Mouse (Mus musculus) MN1 (cell line): ENCODE results near the gene Prr3.
"Not testable (repeated sequence)": the region's sequence is repeated elsewhere in the genome, so short reads cannot be mapped to it uniquely, and the experiment has no call there.

Source experiments
- DNase-seq: peaks from one replicate; pipeline ENCODE4 v3.0.0-alpha.2; 2016; ENCODE audit warnings: low spot score

Prr3 gene

DNA sequence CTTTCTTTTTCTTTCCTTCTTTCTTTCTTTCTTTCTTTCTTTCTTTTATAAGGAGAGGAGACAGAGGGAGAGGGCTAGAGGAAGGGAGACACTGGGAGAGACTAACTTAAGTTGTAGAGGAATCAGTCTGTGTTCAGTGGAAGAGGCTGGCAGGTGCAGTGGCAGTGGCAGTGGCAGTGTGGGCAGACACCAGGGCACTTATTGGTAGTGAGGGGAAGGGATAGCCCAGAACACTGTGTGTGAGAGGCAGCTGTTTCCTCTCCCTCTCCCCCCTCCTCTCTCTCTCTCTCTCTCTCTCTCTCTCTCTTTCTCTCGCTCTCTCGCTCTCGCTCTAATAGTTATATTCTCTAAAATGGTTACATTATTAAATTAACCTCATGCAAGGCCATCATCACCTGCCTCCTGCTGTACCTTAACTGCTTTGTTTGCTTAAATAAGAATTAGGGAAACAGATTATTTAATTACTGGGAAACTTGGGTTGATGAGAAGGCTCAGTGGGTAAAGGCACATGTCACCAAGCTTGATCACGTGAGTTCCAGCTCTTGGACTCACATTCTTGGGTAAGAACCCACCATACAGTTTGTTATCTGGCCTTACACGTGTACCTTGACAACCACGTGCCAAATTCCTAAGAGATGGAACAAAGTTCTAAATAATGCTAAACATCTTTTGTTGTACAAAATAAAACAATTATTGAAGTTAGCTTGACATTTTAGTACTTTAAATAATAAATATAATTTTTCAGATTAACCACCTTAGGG is 18.7 kb upstream of the Prr3 start:
- no peak for DNase-seq

DNA sequence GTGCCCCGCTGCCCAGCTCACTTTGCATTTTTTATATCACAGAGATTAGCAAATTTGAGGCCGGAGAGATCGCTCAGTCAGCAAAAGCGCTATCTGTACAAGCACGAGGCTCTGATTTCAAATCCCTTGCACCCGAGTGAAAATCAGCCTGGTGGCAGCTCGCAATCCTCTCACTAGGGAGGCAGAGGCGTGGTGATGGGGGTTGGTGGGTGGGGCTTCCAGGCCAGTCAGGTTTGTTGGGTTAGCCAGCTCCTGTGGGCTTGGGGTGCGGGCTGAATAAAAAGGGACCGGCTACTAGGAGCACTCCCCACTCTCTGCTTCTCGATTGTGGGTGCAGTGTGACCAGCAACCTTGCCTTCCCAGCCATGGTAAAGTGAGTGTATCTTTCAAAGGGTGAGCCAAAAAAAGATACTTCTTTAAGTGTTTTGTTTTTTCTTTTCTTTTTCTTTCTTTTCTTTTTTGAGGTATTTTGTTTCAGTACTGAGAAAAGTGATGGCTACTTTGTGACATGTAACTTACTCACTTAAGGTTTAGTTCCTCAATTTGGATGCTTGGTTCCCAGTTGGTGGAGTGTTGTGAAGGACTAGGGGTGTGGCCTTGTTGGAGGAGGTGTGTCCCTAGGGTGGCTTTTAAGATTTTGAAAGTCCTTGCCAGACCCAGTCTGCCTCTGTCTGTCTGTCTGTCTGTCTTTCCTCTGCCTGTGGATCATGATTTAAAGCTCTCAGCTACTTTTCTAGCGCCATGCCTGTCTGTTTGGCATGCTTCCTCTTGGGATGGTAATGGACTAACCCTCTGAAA is 17.9 kb upstream of the Prr3 start:
- no peak for DNase-seq

DNA sequence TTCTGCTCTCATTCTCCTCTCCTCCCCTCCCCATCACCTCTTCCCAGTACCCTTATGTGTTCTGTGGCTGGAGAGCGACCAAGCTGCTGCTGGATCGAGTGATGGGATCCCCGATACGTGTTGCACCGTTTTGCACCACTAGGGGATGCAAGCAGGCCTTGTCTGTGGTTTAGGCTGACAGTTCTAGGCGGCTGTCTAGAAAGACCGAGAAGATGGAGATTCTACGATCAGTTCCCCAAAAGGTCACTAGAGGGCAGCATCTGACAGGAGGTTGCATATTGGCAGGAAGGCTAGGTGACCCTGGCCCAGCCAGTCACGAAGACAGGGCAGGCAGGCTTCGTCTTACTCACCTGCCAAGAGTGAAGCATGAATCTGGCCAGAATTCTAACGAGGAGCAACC is 16.9 kb upstream of the Prr3 start:
- DNase-seq, result peak; percentile 97

DNA sequence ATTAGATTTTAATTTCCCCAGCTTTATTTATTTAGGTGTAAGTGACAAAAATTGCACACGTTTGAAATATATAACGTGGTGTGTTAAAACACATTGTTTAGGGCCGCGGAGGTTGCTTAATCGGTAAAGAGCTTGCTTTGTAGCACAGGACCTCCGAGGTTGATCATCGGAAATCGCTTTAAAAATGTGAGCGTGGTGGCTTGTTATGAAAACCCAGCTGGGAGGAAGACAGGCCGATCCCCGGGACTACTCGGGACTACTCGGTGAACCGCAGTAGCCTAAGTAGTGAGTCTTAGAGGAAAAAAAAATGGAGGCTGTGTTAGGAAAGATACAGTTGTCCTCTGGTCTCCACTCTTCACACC is 14.8 kb upstream of the Prr3 start:
- peak; percentile 47 for DNase-seq

DNA sequence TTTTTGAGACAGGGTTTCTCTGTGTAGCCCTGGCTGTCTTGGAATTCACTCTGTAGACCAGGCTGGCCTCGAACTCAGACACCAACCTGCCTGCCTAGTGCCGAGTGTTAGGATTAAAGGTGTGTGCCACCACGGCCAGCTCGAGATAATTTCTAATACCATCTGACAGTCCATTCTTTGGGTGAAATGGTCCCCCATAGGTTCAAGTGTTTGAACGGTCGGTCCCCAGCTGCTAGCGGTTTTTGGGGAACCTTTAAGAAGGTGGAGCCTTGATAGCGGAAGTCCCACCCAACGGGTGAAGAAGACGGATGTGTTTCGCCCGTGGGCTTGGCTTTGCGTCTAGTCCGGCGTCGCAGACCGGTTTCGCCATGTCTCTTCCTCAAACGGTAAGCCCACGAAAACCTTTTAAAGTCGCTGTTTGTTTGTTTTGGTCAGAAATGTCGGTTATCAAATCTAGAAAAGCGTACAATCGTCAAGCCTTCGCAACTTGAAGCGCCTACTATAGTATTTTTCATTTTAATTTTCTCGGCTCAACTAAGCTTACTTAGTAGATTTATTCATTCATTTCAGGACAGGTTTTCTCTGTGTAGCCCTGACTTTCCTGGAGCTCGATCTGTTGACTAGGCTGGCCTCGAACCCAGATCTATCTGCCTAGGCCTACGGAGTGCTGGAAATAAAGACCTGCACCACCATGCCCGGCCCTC is 14.3 kb upstream of the Prr3 start:
- peak; percentile 89 for DNase-seq

DNA sequence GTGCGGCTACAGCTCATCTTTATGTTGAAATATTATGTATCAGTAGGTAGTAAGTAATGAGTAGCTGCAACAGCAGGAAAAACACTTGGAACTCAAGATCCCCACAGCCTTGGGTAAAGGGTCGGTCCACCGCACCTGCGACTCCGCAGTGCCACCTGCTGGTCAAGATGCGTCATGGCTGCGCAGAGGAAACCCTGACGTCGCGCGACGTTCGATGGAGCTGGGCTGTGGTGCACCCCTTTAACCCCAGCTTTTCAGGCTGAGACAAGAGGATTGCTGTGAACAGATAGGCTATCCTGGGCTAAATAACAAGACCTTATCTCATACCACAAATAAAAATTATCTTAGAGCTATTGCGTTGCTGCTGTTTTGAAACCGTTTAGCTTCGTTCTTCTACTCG is 13.6 kb upstream of the Prr3 start:
- DNase-seq, result peak; percentile 90

DNA sequence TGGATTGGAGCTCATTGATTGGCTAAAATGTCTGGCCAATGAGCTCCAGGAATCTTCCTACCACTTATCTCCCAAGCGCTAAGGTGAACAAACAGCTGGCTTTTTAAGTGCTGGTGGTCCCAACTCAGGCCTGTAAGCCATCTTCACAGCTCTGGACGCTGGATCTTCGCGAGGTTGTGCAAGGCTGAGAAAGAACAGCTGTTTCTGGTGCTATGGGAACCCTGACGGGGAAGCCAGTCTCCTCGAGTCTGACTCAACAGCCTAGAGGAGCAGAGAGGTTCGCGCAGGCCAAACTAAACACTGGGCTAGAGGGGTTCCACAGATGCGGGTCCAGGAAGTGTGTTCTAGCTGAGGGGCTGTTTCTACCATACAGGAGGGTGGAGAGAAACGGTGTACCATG is 11.7 kb upstream of the Prr3 start:
- no peak for DNase-seq

DNA sequence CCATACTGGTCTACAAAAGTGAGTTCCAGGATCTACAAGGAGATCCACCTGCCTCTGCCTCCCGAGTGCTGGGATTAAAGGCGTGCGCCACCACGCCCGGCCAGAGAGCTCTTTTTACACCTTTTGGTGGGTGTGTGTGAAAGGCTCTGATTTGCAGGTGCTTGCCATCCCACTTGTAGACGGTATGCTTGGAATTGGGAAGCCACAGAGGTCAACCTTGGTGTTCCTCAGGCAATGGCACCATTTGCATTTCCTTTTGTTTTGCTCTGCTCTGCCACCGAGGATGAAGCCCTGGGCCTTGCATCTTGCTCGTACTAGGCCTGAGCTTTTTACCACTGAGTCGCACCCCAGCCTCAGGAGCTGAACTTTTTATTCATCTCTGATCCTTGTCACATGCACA is 1.7 kb upstream of the Prr3 start:
- DNase-seq, result no peak

DNA sequence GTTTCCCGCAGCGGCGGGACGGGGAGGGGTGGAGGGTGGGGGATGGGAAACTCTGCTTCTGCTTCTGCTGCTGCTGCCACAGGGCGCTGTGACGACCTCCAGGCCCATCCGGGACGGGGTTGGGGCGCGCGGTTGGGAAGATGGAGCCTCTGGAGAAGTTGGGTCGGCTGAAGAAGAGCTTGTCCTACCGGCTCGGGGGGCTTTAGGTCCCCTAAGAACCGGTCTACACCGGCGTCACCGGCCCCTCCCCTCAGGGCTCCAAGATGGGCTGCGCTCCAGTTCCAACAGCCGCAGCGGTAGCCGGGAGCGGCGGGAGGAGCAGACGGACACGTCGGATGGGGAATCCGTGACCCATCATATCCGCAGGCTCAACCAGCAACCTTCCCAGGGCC is 323 bp upstream of the Prr3 start:
- no peak for DNase-seq

DNA sequence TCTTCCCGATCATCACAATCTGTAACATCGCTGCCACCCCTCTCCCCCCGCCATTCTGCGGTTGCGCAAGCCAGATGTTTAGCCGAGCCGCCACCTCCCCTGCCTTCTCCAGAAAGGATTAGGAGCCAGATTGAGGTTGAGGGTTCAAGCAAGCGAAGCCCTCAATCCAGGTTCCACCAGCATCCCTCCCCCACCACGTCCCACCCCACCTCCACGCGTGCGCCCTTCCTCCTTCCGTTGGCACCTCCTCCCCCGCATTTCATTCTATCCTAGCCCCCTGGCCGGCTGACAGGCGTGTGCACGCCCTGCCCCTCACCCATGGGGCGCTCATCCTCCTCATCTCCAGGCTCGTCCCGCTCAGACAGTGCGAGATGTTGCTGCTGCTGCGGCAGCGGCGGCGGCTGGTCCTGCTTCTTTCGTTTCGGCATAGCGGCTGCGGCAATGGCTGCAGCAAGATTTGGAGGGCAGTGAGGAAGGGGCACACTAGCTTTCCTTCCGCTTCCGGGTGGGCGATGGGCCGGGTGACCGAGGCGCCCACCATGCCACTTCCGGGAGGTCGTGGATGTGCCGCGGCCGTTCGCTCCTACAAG is 1.1 kb downstream of the Prr3 start:
- peak; percentile 88 for DNase-seq

DNA sequence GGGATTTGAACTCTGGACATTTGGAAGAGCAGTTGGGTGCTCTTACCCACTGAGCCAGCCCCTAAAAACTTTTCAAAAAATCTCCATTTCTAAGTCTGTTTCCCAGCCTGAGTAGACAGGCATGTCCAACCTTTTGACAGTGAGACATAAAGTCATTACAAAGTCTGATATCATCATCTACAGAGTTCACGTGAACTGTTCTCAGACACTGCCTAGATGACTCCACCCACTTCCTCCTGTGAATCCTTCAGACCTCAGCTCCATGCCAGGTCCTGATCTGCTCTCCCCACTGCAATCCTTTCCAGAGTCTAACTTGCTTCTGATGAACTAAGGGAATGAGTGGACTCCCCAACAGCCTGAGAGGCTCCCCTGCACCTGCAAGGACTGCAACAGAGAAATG is 7.9 kb downstream of the Prr3 start:
- peak; percentile 43 for DNase-seq

DNA sequence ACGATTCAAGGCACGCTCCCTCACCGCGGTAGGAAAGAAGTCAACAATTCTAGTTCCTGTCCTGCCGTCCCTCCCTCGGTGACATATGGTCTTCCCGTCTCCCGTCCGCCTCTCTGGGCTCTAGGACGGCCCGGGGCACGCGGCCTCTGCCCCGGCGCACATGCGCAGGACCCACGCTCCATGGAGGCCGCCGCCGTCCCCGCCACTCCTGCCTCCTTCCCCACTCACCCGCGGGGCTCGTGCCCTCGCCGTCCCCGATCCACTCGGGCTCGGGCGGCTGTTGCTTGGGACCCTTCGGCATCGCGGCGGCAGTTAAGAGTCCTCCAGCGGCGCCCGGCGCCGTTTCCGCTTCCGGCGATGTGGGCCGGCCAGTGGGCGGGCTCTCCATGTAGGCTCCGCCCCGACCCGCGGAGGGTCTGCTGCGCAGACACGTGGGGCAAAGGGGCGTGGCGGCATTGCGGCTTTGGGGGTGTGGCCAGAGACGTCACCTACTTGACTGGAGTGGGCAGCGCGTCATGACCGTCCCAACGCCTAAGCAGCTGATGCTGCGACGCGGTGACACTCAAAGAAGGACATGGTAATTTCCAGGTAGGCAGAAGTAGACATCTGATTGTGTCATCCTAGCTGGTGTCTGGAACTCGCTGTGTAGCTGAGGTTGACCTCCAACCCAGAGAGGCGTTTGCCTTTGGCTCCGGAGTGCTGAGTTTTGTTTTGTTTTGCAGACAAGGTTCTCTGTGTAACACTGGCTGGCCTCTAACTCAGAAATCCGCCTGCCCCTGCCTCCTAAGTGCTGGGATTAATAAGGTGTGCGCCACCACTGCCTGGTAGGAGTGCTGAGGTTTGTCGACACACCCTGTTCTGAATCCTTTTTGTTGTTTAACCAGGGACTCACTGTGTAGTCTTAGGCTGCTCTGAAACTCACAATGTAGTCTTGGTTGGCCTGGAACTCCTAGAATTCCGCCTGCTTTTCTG is 10.3 kb downstream of the Prr3 start, which contains the start of gene Abcf1:
Gene Abcf1, minus strand, starts transcription at position 344 of the 972 bp plus-strand sequence.
- peak; percentile 99 for DNase-seq

DNA sequence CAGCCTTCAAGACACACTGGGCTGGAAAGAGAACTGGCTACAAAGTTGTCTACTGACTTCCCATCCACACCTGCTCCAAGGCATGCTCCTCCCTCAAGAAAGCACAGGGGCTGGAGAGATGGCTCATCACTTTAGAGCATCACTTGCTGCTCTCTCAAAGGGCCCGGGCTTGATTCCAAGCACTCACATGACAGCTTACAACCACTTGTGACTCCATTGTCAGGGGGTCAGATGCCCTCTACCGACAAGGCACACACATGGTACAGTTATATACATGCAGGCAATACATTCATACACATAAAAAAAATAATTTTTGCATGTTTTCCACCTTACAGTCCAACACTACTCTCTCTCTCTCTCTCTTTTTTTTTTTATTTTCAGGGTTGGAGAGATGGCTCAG is 12.4 kb downstream of the Prr3 start:
- no peak for DNase-seq

DNA sequence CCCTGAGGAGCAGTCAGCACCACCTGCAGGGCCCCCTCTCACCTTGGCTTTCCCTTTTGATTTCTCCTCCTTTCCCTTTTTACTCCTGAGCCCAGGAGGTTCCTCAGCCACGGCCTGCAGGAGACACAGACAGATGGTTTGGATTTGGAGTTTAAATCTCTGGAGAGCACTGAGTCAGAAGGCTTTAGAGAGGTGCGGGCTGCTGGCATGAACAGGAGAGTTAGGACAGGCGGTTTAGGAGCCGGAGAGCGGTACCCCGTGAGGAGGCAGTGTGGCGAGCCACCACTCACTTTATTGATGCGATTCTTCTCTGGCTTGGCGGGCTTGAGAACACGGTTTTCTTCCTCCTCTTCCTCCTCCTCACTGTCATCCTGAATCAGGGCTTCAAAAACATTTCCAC is 16.8 kb downstream of the Prr3 start:
- DNase-seq, result no peak

DNA sequence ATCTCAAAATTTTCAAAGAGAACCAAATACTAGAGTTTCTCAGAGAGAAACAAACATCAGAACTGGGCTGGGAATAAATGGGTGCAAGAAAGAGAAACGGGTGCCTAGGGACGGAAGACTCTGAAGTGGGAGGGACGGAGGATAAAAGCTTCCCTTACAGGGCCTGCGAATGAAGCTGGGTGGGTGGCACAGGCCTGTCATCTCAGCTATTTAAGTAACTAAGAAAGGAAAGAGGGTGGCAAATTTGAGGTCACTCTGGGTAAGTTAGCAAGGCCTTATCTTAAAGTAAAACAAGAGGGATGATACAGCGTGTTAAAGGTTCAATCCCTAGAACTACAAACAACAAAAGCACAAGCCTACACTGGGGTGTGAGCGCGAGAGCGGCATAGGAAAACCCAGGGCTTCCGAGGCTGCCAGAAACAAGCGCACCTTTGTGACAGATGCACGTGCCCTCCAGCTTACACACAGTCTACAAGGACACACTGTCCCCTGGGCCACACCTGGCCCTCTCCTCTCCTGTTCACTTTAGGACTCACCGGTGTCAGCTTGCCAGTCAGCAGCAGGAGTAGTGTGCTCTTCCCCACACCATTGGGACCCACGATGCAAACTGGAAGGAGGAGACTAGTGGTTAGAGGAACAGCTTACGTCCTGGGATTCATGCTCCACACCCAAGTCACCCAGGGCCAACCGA is 21.4 kb downstream of the Prr3 start:
- no peak for DNase-seq

DNA sequence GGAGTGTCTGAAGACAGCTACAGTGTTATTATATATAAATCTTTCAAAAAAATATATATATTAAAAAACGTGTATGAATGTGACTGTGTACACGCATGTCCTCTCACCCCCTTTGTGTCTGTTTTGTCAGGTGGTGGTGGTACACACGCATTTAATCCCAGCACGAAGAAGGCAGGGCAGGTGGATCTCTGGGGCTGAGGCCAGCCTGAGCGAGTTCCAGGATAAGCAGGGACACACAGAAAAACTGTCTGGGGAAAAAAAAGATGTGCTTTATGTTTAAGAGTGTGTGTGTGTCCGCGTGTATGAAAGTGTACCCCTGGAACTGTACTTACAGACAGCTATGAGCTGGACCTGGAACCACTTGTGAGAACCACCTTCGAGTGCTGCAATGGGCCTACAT is 25.4 kb downstream of the Prr3 start:
- no peak for DNase-seq

DNA sequence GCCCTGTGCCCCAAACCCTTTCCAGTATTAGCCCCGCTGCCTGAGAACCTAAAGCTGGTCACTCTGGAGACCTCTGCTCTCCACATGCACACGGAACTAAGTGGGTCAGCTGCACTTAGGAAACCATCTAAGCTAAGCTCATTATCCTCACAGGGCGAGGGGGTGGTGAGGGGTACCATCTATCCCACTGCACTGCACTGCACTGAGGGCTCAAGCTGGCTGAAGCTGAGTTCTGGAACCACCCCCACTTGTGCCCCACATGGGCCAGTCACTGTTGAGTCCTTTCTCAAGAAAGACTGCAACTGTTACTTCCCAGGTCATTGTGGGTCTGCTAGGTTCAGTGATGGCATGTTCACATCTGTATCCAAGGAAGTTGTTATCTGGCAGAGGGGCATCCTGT is 27.5 kb downstream of the Prr3 start:
- DNase-seq, result not testable (repeated sequence)

DNA sequence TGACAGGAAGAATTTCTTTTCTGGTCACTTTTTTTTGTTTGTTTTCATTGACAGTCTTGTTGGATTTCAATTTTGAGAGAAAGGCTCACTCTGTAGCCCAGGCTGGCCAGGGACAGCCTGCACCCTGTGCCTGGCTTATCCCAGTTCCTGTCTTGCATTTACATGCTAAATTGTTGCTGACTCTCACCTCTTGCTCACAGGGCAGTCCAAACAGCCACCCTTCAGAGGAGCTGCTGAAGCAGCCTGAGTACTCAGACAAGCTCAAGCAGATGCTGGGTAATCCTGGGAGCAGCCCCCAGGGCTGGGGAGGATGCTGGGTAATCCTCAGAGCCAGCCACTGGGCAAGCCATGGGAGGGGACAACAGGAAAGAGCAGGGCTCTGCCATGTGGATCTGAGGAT is 29.1 kb downstream of the Prr3 start:
- DNase-seq, result not testable (repeated sequence)

DNA sequence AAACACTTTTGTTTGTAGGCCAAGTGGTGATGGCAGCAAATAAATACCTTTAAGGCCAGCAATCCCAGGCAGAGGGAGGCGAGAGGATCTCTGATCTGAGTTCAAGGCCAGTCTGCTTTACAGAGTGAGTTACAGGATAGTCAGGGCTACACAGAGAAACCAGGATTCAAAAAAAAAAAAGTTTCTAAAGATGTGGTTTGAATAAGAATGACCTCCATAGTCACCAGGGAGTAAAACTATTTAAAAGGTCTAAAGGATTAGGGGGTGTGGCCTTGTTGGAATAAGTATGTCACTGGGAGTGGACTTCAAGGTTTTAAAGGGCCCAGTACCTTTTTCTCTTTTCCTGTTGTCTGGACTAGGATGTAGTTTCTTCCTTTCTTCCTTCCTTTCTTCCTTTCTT is 40.1 kb downstream of the Prr3 start:
- no peak for DNase-seq

DNA sequence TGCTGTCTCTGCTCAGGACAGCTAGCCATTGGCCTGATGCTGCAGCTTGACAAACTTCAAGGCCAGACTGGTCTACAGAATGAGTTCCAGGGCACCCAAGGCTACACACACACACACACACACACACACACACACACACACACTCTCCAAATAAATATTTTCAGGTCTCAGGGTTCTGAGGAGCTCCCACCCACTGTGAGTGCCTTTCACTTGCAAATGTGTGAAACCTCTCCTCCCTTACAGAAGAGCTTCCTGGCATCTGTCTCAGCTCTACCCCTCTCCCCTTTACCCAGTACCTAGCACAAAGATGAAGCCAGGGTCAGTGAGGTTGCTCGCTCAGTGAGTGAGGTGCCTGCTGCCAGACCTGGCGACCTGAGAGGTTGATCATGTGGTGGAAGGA is 40.9 kb downstream of the Prr3 start:
- DNase-seq, result no peak
